Mouse (Mus musculus) limb, embryonic 11.5 days (tissue): ENCODE results near the gene Pdzd4. TPM values are rescaled to one million over a fixed set of nuclear protein-coding genes. Genes with fewer than 3 reads are reported as not detected.

Source experiments
- ATAC-seq: fragments of 200-750 bp; cut with Nextera tagmentation; 2 replicates; pipeline ENCODE4 v1.8.0; 2017; ENCODE audit warnings: low read depth; ENCODE audit not compliant: insufficient number of reproducible peaks, low FRiP score, low TSS enrichment
- DNase-seq: peaks from one replicate; pipeline ENCODE4 v3.0.0-alpha.2; 2015; ENCODE audit warnings: low spot score
- H3K27ac ChIP-seq: fragments of 300-500 bp; sonication (generic); replicated peaks from 2 replicates; pipeline ENCODE4 v1.5.1; 2014; ENCODE audit warnings: low read depth, mild to moderate bottlenecking, low read length
- H3K27me3 ChIP-seq: fragments of 300-500 bp; sonication (generic); 2 replicates; pipeline ENCODE4 v1.6.1; 2014; ENCODE audit warnings: mild to moderate bottlenecking, low read length, mixed read lengths; ENCODE audit not compliant: control insufficient read depth, insufficient read depth
- H3K36me3 ChIP-seq: fragments of 300-500 bp; sonication (generic); 2 replicates; pipeline ENCODE4 v1.6.1; 2014; ENCODE audit warnings: mild to moderate bottlenecking, low read length, moderate library complexity, mixed read lengths; ENCODE audit not compliant: control insufficient read depth, insufficient read depth
- H3K4me1 ChIP-seq: fragments of 300-500 bp; sonication (generic); 2 replicates; pipeline ENCODE4 v1.6.1; 2014; ENCODE audit warnings: low read length, mixed read lengths; ENCODE audit not compliant: control insufficient read depth, insufficient read depth
- H3K4me2 ChIP-seq: fragments of 300-500 bp; sonication (generic); 2 replicates; pipeline ENCODE4 v1.6.1; 2014; ENCODE audit warnings: low read depth, mild to moderate bottlenecking, moderate library complexity; ENCODE audit not compliant: severe bottlenecking
- H3K4me3 ChIP-seq: fragments of 300-500 bp; sonication (generic); 2 replicates; pipeline ENCODE4 v1.5.1; 2014; ENCODE audit warnings: low read depth, low read length
- H3K9ac ChIP-seq: fragments of 300-500 bp; sonication (generic); 2 replicates; pipeline ENCODE4 v1.6.1; 2014; ENCODE audit warnings: mild to moderate bottlenecking, low read length
- H3K9me3 ChIP-seq: fragments of 300-500 bp; sonication (generic); 2 replicates; pipeline ENCODE4 v1.6.1; 2016; ENCODE audit warnings: low read length; ENCODE audit not compliant: control insufficient read depth
- WGBS: fragments of 180-500 bp; shearing (Covaris S2); extraction: QIAGEN DNeasy Blood & Tissue Kit; methylation state at CpG from one replicate; pipeline ENCODE4 v1.1.7; 2014; 5-methylcytosine and 5-hydroxymethylcytosine counted together
- polyA plus RNA-seq: library from polyadenylated mRNA; unstranded; fragments of >200 nt; fragmentation: Nextera tagmentation; extraction: Ambion mirVana; gene quantifications from 2 replicates; pipeline ENCODE4 v1.2.1, GENCODE M21; 2014

The Pdzd4 gene
- polyA plus RNA-seq: 0.73 and 1.1 TPM in 2 replicates

GRCm38 (mm10) chrX:73824185-73825151 is at the start of gene Pdzd4:
Gene Pdzd4 (minus strand): TSS chrX:73824969.
- H3K27me3 ChIP-seq: peaks cover 16% of the 10 kb centered on the region
- H3K4me1 ChIP-seq: 0 out of 2 replicates have a peak, but pooled peaks cover 2% of the 10 kb centered on the region
- 17% methylated on average over 53 of the region's 84 CpGs for WGBS
- ATAC-seq: peak; percentile 78
- peak; percentile 64 for DNase-seq
- H3K36me3 ChIP-seq: no peaks in the 10 kb centered on the region
- H3K27ac ChIP-seq: no peak within 1 kb of the TSS
- H3K4me3 ChIP-seq: peak within 1 kb of the TSS; percentile 44
- H3K4me2 ChIP-seq: peak within 1 kb of the TSS; percentile 69
- H3K9ac ChIP-seq: peak within 1 kb of the TSS; percentile 47
- no peaks in the 10 kb centered on the region for H3K9me3 ChIP-seq

GRCm38 (mm10) chrX:73871956-73872355 is 47.2 kb upstream of the Pdzd4 start:
- no peak overlapping the region for H3K9ac ChIP-seq
- no peaks in the 10 kb centered on the region for H3K9me3 ChIP-seq
- no peaks in the 10 kb centered on the region for H3K36me3 ChIP-seq
- DNase-seq (no peak), ATAC-seq (no peak)
- no peak overlapping the region for H3K4me3 ChIP-seq
- 52% methylated on average over 1 of the region's 1 CpGs for WGBS
- no peaks in the 10 kb centered on the region for H3K4me1 ChIP-seq
- H3K27me3 ChIP-seq: no peaks in the 10 kb centered on the region
- no peak overlapping the region for H3K4me2 ChIP-seq
- no peak overlapping the region for H3K27ac ChIP-seq

- Histone ChIP-seq H3K4me1 (no peaks in the 10 kb centered on the region), H3K27me3 (no peaks in the 10 kb centered on the region), H3K9me3 (no peaks in the 10 kb centered on the region), H3K27ac (no peak overlapping the region), H3K4me3 (no peak overlapping the region), H3K4me2 (no peak overlapping the region), H3K9ac (no peak overlapping the region), H3K36me3 (no peaks in the 10 kb centered on the region)
- DNase-seq (no peak), ATAC-seq (no peak)
These were observed 46.7 kb upstream of the Pdzd4 start for GRCm38 (mm10) chrX:73871474-73871873.

- Histone ChIP-seq H3K27me3 (no peaks in the 10 kb centered on the region), H3K9ac (no peak overlapping the region), H3K4me3 (no peak overlapping the region), H3K9me3 (no peaks in the 10 kb centered on the region), H3K36me3 (no peaks in the 10 kb centered on the region), H3K27ac (no peak overlapping the region), H3K4me1 (no peaks in the 10 kb centered on the region), H3K4me2 (no peak overlapping the region)
- ATAC-seq (no peak), DNase-seq (peak; percentile 74)
- WGBS: 11% methylated on average over 5 of the region's 5 CpGs
These were observed 44.6 kb upstream of the Pdzd4 start for GRCm38 (mm10) chrX:73869334-73869733.

- 83% methylated on average over 1 of the region's 1 CpGs for WGBS
- H3K4me1 ChIP-seq: no peaks in the 10 kb centered on the region
- H3K27ac ChIP-seq: no peak overlapping the region
- H3K9me3 ChIP-seq: no peaks in the 10 kb centered on the region
- DNase-seq (no peak), ATAC-seq (no peak)
- H3K4me2 ChIP-seq: no peak overlapping the region
- H3K27me3 ChIP-seq: no peaks in the 10 kb centered on the region
- H3K36me3 ChIP-seq: no peaks in the 10 kb centered on the region
- H3K9ac ChIP-seq: no peak overlapping the region
- no peak overlapping the region for H3K4me3 ChIP-seq
These were observed 43.1 kb upstream of the Pdzd4 start for GRCm38 (mm10) chrX:73867852-73868251.

GRCm38 (mm10) chrX:73867256-73867655 is 42.5 kb upstream of the Pdzd4 start:
- Histone ChIP-seq H3K4me1 (no peaks in the 10 kb centered on the region), H3K4me2 (no peak overlapping the region), H3K4me3 (no peak overlapping the region), H3K27me3 (no peaks in the 10 kb centered on the region), H3K9me3 (no peaks in the 10 kb centered on the region), H3K9ac (no peak overlapping the region), H3K27ac (no peak overlapping the region), H3K36me3 (no peaks in the 10 kb centered on the region)
- WGBS: 17% methylated on average over 3 of the region's 3 CpGs
- no peak for ATAC-seq
- no peak for DNase-seq

- H3K27ac ChIP-seq: no peak overlapping the region
- no peak overlapping the region for H3K9ac ChIP-seq
- H3K36me3 ChIP-seq: no peaks in the 10 kb centered on the region
- ATAC-seq (no peak), DNase-seq (no peak)
- no peak overlapping the region for H3K4me2 ChIP-seq
- no peaks in the 10 kb centered on the region for H3K4me1 ChIP-seq
- no peak overlapping the region for H3K4me3 ChIP-seq
- H3K9me3 ChIP-seq: no peaks in the 10 kb centered on the region
- WGBS: 54% methylated on average over 3 of the region's 3 CpGs
- no peaks in the 10 kb centered on the region for H3K27me3 ChIP-seq
These were observed 39.9 kb upstream of the Pdzd4 start for GRCm38 (mm10) chrX:73864692-73865091.

- H3K9me3 ChIP-seq: no peaks in the 10 kb centered on the region
- no peaks in the 10 kb centered on the region for H3K27me3 ChIP-seq
- H3K4me1 ChIP-seq: no peaks in the 10 kb centered on the region
- WGBS: 67% methylated on average over 3 of the region's 3 CpGs
- no peaks in the 10 kb centered on the region for H3K36me3 ChIP-seq
- no peak overlapping the region for H3K4me3 ChIP-seq
- H3K4me2 ChIP-seq: no peak overlapping the region
- H3K9ac ChIP-seq: no peak overlapping the region
- ATAC-seq (no peak), DNase-seq (no peak)
- no peak overlapping the region for H3K27ac ChIP-seq
These were observed 30.3 kb upstream of the Pdzd4 start for GRCm38 (mm10) chrX:73855087-73855408.
